Mouse (Mus musculus) frontal cortex, adult 2 months (tissue): ENCODE results near the gene Eif4ebp2. TPM values are rescaled to one million over a fixed set of nuclear protein-coding genes. Genes with fewer than 3 reads are reported as not detected.
"Not testable (repeated sequence)": the region's sequence is repeated elsewhere in the genome, so short reads cannot be mapped to it uniquely, and the experiment has no call there.

ENCODE experiments used
- DNase-seq, 2 experiments: peaks; one replicate each; pipeline ENCODE4 v3.0.0; 2022; ENCODE audit warnings: low spot score in 1 of 2; ENCODE audit errors: extremely low spot score in 1 of 2
- polyA plus RNA-seq: library from polyadenylated mRNA; depleted of rRNA; stranded (reverse); fragments of >200 nt; gene quantifications from 2 replicates; pipeline ENCODE4 v1.2.3, GENCODE M21; 2012

Eif4ebp2 gene
- polyA plus RNA-seq, 1 experiment: 27.3 TPM

- peak in 1 of 2 experiments; percentile 57 for DNase-seq
These were observed 14.4 kb upstream of the Eif4ebp2 start for GRCm38 (mm10) chr10:61466873-61467272.

- no peak for DNase-seq
These were observed 13.8 kb upstream of the Eif4ebp2 start for GRCm38 (mm10) chr10:61466242-61466641.

- no peak for DNase-seq
These were observed 12.5 kb upstream of the Eif4ebp2 start for GRCm38 (mm10) chr10:61465009-61465408.

- no peak for DNase-seq
These were observed 4.7 kb upstream of the Eif4ebp2 start for GRCm38 (mm10) chr10:61457182-61457581.

- not testable (repeated sequence) for DNase-seq
These were observed 710 bp upstream of the Eif4ebp2 start for GRCm38 (mm10) chr10:61453171-61453570.

GRCm38 (mm10) chr10:61451931-61452617 is 387 bp downstream of the Eif4ebp2 start:
- DNase-seq: peak in 1 of 2 experiments; percentile 42

- no peak for DNase-seq
These were observed 964 bp downstream of the Eif4ebp2 start for GRCm38 (mm10) chr10:61451463-61451930.

- no peak for DNase-seq
These were observed 3.6 kb downstream of the Eif4ebp2 start for GRCm38 (mm10) chr10:61448834-61449233.

GRCm38 (mm10) chr10:61447581-61448353 is 4.7 kb downstream of the Eif4ebp2 start:
- DNase-seq: no peak

GRCm38 (mm10) chr10:61445016-61445415 is 7.4 kb downstream of the Eif4ebp2 start:
- peak in 1 of 2 experiments; percentile 53 for DNase-seq

- DNase-seq: no peak
These were observed 8.6 kb downstream of the Eif4ebp2 start for GRCm38 (mm10) chr10:61443876-61444275.

- no peak for DNase-seq
These were observed 9.0 kb downstream of the Eif4ebp2 start for GRCm38 (mm10) chr10:61443456-61443855.

GRCm38 (mm10) chr10:61440202-61440800 is 12.2 kb downstream of the Eif4ebp2 start:
- no peak for DNase-seq

GRCm38 (mm10) chr10:61431375-61431774 is 21.1 kb downstream of the Eif4ebp2 start:
- peak; percentile 56 to 87 for DNase-seq

GRCm38 (mm10) chr10:61429043-61429442 is 23.4 kb downstream of the Eif4ebp2 start:
- DNase-seq: no peak

GRCm38 (mm10) chr10:61428416-61428815 is 24.0 kb downstream of the Eif4ebp2 start:
- DNase-seq: no peak

- DNase-seq: no peak
These were observed 24.5 kb downstream of the Eif4ebp2 start for GRCm38 (mm10) chr10:61427951-61428350.

GRCm38 (mm10) chr10:61426251-61426757 is 26.2 kb downstream of the Eif4ebp2 start:
- DNase-seq: no peak

GRCm38 (mm10) chr10:61425047-61425446 is 27.4 kb downstream of the Eif4ebp2 start:
- DNase-seq: no peak

- DNase-seq: no peak
These were observed 28.0 kb downstream of the Eif4ebp2 start for GRCm38 (mm10) chr10:61424500-61424899.

- no peak for DNase-seq
These were observed 29.2 kb downstream of the Eif4ebp2 start for GRCm38 (mm10) chr10:61423289-61423688.
